Mouse (Mus musculus): ENCODE measurements around the gene Nlrp9c. TPM values are rescaled to one million over a fixed set of nuclear protein-coding genes. Genes with fewer than 3 reads are reported as not detected.

Gene Nlrp9c
- polyA plus RNA-seq (2014; fragmentation: Illumina TruSeq; extraction: RNeasy Lipid Tissue Mini Kit (QIAGEN cat#74804); ENCODE audit: low read depth, low replicate concordance), result not detected

DNA sequence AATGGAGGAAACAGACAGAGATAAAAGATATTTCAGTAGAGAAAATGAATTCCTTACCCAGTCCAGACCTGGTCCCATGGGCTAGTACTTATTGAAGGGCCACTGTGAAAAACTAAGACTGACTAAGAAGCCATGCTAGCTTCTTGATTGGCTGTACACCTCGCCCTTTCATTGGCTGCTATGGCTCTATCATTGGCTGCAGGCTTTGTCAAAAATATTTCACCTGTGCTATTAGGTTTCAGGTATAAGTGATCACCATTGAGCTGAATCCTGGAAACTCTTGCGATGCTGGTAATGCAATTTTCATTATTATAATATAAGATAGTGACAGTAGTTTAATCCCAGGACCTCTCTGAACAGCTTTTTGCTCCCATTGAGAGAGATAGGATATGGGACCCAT, at the start of gene Nlrp9c:
TSS of gene Nlrp9c (minus strand) at position 101 of the 400 bp plus-strand sequence.

GRCm38 (mm10) chr7:26434813-26435212, 31.3 kb upstream of the Nlrp9c start, which contains the start of gene Nlrp4a:
Gene Nlrp4a, plus strand, starts transcription at chr7:26435113.

GRCm38 (mm10) chr7:26306926-26307325, 96.6 kb downstream of the Nlrp9c start, which contains the start of gene Cyp2a4:
Gene Cyp2a4, plus strand, starts transcription at chr7:26307169.

Other genes starting within 250 kb of the Nlrp9c start
- gene Cyp2b9, start 230.3 kb downstream of the Nlrp9c start, polyA plus RNA-seq (2014; fragmentation: Illumina TruSeq; extraction: RNeasy Lipid Tissue Mini Kit (QIAGEN cat#74804); ENCODE audit: low read depth, low replicate concordance), result not detected
- gene Vmn1r184, start 143.4 kb downstream of the Nlrp9c start, polyA plus RNA-seq (2014; fragmentation: Illumina TruSeq; extraction: RNeasy Lipid Tissue Mini Kit (QIAGEN cat#74804); ENCODE audit: low read depth, low replicate concordance), result not detected
- 144 TPM for gene Cyp2a4, start 96.5 kb downstream of the Nlrp9c start, polyA plus RNA-seq (2014; fragmentation: Illumina TruSeq; extraction: RNeasy Lipid Tissue Mini Kit (QIAGEN cat#74804); ENCODE audit: low read depth, low replicate concordance)
- gene Nlrp4a, start 31.4 kb upstream of the Nlrp9c start, polyA plus RNA-seq (2014; fragmentation: Illumina TruSeq; extraction: RNeasy Lipid Tissue Mini Kit (QIAGEN cat#74804); ENCODE audit: low read depth, low replicate concordance), result not detected
- not detected for gene Nlrp9a, start 131.3 kb upstream of the Nlrp9c start, polyA plus RNA-seq (2014; fragmentation: Illumina TruSeq; extraction: RNeasy Lipid Tissue Mini Kit (QIAGEN cat#74804); ENCODE audit: low read depth, low replicate concordance)
- gene Vmn1r185, start 214.8 kb upstream of the Nlrp9c start, polyA plus RNA-seq (2014; fragmentation: Illumina TruSeq; extraction: RNeasy Lipid Tissue Mini Kit (QIAGEN cat#74804); ENCODE audit: low read depth, low replicate concordance), result not detected

Measured in kidney, adult 10 weeks (tissue).